Mouse (Mus musculus): ENCODE data around the gene Slc22a3.

GRCm38 (mm10) chr17:12437771-12438170 is 69.7 kb downstream of the Slc22a3 start:
- TF ChIP-seq CTCF (IDR thresholded peaks at IDR 0.05; ENCODE audit: low read depth): no peak
- no peak for TF ChIP-seq EP300 (IDR thresholded peaks at IDR 0.05; ENCODE audit: low read depth)
